Mouse (Mus musculus) urinary bladder, adult 18-20 months (tissue): ENCODE measurements at regions not wholly inside any gene's neighbourhood (a gene's known extent, or its start where the extent isn't known, plus 50 kb on each side); places are given as distances from the start of the nearest gene placed in this dataset.
A peak's percentile ranks its signal among the peaks of the same experiment; 100 is the strongest.

Experiments used
- DNase-seq, 2 experiments: peaks; one replicate each; pipeline ENCODE4 v3.0.0; 2022; ENCODE audit warnings: low spot score in 2 of 2, mixed read lengths in 2 of 2

DNA sequence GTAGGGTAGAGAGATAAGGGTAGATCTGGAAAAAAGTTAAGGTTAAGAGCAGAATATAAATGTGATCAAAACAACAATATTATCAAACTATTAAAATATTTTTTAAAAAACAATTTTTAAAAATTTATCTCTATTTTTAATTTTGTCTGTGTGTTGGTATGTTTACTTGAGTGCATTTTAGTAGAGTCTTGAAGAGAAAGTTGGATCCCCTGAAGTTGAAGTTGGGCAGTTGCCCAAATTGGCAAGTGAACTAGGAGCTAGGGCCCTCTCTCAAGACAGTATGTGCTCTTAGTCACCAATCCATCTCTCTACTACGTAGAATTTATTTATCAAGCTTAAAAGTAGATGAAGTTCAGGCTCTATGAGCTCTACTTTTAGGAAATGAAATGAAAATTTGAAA, 59.9 kb downstream of the Adamts1 start:
- DNase-seq: no peak

DNA sequence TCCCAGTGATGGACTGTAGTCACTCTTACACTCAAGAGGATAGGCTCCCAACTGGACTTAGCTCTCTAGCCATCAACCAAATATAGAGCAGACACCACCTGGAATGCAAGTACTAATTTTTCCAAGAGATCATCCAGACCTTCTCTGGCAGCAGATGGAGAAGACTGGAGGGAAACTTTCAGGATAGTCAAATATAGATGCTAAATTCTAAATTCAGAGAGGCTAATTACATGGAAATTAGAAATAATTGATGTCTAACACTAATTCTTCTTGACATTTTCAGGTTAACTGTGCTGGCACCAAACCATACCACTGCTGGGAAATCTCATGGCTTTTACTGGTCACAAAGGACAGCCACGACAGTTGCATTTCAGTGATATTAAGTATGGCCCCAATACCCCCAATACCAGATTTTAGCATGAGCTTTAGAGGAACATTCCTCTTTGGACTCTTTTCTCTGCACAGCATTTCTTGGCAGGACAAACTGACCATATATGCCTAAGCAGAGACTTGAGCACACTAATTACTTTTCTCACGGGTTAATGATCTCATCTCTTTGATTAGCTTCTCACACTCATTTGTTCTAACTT, 64.2 kb downstream of the Adamts1 start:
- no peak for DNase-seq

GRCm38 (mm10) chr16:85728026-85728425, 74.9 kb downstream of the Adamts1 start:
- DNase-seq: no peak

DNA sequence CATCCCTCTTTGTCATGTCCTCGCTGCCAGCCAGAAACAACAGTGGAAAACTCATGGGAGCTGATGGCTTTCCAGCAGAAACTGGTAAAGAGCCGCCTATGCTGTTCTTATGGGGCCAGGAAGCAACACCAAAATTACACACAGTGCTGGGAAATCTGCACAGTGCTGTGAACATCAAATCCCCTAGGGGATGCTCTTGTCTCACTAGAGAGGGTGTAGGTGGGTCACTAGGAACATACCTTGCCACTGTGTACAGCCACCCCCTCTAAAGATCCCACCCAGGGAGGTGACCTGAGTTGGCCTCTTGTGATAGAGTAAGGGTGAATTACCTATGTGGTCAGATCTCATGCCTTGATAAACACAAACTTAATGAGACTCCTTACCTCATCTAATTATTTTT, 80.9 kb downstream of the Adamts1 start:
- DNase-seq: no peak

- DNase-seq: no peak
These were observed 90.6 kb downstream of the Adamts1 start for GRCm38 (mm10) chr16:85712291-85712690.

DNA sequence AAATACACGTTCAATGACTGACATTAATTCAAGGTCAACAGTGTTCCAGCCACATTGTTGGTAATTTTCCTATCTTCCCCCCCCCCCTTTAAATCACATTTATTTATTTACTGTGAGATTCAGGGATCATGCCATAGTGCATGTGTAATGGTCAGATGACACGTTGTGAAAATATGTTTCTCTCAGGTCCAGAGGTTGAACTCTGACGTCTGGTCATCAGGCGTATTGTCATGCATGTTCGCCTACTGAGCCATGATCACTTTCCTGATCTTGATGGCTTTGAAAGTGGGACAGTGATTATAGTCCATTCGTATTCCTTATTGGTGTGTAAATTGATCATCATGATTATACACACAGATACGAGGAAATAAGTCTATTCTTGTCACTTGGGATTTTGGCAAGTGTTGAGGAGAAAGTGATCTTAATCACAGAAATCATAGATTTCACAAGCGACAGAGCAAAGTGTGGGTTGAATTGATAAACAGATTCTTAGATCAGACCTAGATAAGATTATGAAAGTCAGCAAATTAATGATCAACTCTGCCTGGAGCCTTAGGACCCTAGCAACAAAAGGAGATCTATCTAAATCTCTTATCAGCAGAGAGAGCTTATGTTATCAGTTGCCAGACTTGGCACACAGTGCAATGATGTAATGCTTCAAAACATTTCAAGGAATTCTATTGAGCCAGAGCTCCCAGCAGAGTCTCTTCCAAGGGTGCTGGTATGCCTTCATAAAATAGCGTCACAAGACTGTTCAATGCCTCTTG, 98.5 kb downstream of the Adamts1 start:
- DNase-seq: no peak

DNA sequence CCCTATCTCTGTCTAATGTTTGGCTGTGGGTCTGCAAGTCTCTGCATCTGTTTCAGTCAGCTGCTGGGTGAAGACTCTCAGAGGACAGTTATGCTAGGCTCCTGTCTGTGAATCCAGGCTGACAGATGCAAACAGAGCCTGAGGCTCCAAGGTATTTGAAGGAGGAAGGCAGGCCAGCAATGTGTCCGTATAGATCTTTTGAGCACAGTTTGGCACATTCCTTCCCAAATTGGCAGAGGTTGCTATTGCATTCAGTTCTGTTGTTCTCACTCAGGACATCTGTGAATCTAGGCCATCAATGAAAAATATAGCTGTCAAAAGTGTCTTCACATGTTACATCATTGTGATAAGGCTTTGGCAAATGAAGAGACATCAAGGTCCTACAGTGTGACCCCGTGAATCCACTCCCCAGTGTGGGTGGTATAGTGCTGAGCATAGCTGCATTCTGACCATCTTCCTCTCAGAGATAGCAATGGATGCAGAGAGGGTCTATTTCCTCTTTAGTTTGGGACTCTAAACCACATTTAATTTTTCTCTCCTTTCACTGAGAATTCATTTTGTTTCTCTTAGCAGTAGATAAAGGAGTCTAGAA, 99.9 kb downstream of the Adamts1 start:
- DNase-seq: no peak

DNA sequence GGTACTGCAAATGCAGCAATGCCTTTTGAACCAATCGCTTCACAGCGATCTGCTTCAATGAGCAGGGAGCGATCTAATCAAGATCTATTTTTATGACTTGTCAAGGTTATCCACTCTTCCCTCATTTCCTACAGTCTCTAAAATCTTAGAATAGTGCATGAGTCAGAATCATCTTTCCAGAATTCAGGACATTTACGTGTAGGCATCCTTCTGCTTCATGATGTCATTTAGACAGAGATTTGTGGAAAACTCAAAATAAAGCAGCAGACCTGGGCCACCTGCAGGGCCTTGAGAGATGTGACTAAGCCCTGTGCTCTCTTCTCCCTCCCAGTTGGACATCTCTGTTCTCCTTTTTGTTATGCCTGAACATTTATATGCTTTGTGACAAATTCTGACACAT, 103.6 kb downstream of the Adamts1 start:
- no peak for DNase-seq

DNA sequence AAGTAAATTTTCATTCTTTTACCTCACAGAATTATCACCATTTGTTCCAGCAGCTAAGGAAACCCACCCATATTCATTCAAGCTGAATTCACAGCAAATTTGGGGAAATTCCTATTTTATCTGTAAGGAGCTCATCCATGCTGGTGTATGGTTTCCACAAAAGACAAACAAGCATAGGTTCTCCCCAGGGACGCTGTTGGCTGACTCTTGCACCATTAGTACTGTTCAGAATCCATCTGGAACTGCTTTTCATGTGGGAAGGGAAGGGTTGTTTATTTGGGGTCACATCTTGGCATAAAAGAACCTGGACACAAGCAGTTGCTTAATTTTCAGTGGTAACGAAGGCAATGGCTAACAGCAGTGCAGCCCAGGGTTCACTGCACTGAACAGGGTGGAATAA, 120.2 kb downstream of the Adamts1 start:
- no peak for DNase-seq

DNA sequence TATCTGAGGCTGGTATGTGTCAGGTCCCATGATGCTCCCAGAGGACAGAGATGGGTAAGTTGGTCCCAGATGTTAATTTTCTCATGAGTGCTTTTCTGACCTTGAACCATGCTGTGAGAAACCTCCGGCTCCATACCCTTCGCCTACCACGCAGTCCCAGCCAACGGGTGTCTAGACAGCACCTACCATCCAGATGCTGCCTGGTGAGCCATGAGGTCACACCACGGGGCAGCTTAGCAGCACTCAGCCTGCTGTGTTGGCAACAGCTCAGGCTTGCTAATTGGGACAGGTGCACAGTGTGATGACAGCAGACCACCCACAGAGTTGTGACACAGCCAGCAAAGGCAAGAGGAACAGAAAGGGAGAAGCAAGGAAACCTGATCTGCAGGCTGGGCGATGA, 122.6 kb downstream of the Adamts1 start:
- no peak for DNase-seq

GRCm38 (mm10) chr16:85678781-85679180, 124.1 kb downstream of the Adamts1 start:
- DNase-seq: no peak

DNA sequence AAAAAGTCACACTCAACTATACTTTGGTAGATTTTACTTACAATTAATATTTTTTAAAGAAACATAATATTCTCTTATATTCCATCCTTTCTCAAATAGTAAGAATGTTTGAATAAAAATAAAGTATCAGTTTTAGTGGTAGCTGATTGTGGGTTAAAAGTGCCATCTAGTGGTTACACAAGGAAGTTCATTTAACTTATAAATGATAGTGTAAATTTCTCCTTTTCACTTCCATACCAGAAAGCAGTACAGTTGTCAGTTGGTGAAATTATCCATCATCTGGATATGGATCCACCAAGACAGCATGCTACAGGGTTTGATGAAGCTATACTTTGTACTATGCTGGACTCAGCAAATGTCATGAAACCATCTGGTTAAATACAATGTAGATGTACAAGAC, 124.7 kb downstream of the Adamts1 start:
- DNase-seq: no peak

DNA sequence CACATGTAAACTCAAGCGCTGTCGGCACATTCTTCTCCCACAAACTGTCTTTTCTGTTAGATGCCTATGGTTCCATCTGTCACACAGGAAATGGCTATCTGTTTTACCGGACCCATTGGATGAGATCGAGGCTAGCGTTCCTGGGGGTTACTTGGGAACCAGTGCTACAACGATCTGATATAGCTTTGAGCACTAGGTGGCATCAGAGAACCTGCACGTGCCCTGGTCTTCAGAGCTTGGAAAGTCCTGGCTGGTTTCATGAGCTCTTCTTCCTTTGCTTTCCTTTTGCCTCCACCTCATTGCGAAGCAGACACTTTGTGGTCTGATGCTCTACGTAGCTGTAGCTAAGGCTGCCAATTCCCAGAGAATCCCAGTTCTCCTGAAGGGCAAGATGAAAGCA, 123.8 kb upstream of the Cyyr1 start:
- DNase-seq: peak; percentile 2 to 4

DNA sequence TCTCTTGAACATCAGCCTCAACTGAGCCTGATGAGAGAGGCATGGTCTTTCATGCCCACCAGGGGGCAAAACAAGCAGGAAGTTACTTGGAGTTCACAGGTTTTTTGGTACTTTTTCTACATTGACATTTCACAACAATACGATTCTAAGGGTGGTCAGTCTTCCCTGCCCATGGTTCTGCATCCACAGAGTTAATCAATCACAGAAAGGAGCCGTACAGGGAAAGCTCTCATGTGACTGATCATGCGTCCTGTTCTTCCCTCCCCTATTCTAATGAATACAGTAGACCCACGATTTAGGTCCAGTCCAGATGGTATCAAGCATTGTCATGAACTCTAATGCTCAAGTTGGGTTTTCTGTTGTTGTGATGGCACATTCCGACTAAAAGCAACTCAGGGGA, 115.6 kb upstream of the Cyyr1 start:
- no peak for DNase-seq

- DNase-seq: no peak
These were observed 114.6 kb upstream of the Cyyr1 start for GRCm38 (mm10) chr16:85667790-85668189.

DNA sequence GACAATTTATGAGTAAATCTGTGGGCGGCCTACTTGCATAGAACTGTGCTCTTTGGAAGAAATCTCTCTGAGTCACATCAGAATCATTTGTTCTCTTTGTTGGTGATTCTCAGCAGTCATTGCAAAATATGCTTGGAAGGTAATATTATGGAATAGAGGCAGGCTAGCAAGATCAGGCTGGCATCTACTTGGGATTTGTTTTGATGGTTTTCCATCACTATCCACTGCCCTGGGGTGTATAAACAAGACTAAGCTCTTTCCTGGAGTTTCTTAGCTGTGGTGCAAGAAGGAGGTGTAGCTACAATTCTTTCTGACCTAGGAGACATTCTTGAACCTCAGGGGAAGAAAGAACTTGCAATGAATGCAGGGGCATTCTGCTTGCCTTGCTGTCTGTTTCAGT, 96.3 kb upstream of the Cyyr1 start:
- DNase-seq: no peak

- DNase-seq: no peak
These were observed 87.8 kb upstream of the Cyyr1 start for GRCm38 (mm10) chr16:85640992-85641391.

- DNase-seq: no peak
These were observed 83.9 kb upstream of the Cyyr1 start for GRCm38 (mm10) chr16:85637079-85637478.

- no peak for DNase-seq
These were observed 76.5 kb upstream of the Cyyr1 start for GRCm38 (mm10) chr16:85629738-85630137.

GRCm38 (mm10) chr16:85624505-85624904, 71.3 kb upstream of the Cyyr1 start:
- DNase-seq: no peak

DNA sequence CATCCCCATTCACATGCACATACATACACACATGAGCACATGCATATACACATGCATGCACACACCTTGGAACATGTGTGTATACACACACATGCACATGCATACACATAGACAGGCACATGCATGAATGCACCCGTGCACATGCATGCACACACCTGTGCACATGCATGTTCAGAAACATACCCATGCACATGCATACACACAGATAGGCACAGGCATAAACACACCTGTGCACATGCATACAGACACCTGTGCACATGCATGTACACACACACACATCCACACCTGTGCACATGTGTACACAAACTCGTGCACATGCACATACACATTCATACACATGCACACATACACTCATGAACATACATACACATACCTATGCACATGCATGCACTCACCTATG, 50.9 kb upstream of the Cyyr1 start:
- DNase-seq: no peak
